Mouse (Mus musculus) lung, postnatal 0 days (tissue): ENCODE data around the gene Scamp1.

Experiments used
- CTCF ChIP-seq: IDR thresholded peaks from 2 replicates; pipeline ENCODE4 v1.5.1; 2016; ENCODE audit warnings: antibody characterized with exemption, mild to moderate bottlenecking
- EP300 ChIP-seq: IDR thresholded peaks from 2 replicates; pipeline ENCODE4 v1.6.1; 2016; ENCODE audit warnings: antibody characterized with exemption, mild to moderate bottlenecking, control low read depth

- no peak for TF ChIP-seq CTCF
- TF ChIP-seq EP300, result no peak
Measured at GRCm38 (mm10) chr13:94223609-94224008, 62.0 kb downstream of the Scamp1 start.
